Mouse (Mus musculus) intestine, postnatal 0 days (tissue): ENCODE measurements around the gene Ugt1a10. TPM values are rescaled to one million over a fixed set of nuclear protein-coding genes. Genes with fewer than 3 reads are reported as not detected.

Experiments
- ATAC-seq: fragments of 200-750 bp; cut with Nextera tagmentation; 2 replicates; pipeline ENCODE4 v1.8.0; 2017; ENCODE audit warnings: mild to moderate bottlenecking, moderate TSS enrichment, moderate library complexity
- H3K27ac ChIP-seq: fragments of 300-500 bp; sonication (generic); 2 replicates; pipeline ENCODE4 v1.5.1; 2014; ENCODE audit warnings: mild to moderate bottlenecking, low read depth, low read length, moderate library complexity
- H3K27me3 ChIP-seq: fragments of 300-500 bp; sonication (generic); replicated peaks from 2 replicates; pipeline ENCODE4 v1.6.1; 2014; ENCODE audit warnings: low read length, mixed read lengths; ENCODE audit not compliant: control insufficient read depth, insufficient read depth
- H3K36me3 ChIP-seq: fragments of 300-500 bp; sonication (generic); 2 replicates; pipeline ENCODE4 v1.6.1; 2014; ENCODE audit warnings: mild to moderate bottlenecking, moderate library complexity; ENCODE audit not compliant: control insufficient read depth, insufficient read depth
- H3K4me1 ChIP-seq: fragments of 300-500 bp; sonication (generic); replicated peaks from 2 replicates; pipeline ENCODE4 v1.6.1; 2014; ENCODE audit warnings: antibody characterized with exemption, low read length, mixed read lengths; ENCODE audit not compliant: control insufficient read depth, insufficient read depth
- H3K4me2 ChIP-seq: fragments of 300-500 bp; sonication (generic); replicated peaks from 2 replicates; pipeline ENCODE4 v1.6.1; 2014; ENCODE audit warnings: low read depth, mild to moderate bottlenecking, moderate library complexity
- H3K4me3 ChIP-seq: fragments of 300-500 bp; sonication (generic); 2 replicates; pipeline ENCODE4 v1.5.1; 2014; ENCODE audit warnings: low read depth, low read length
- H3K9ac ChIP-seq: fragments of 300-500 bp; sonication (generic); 2 replicates; pipeline ENCODE4 v1.6.1; 2014; ENCODE audit warnings: mild to moderate bottlenecking, low read depth, low read length
- H3K9me3 ChIP-seq: fragments of 300-500 bp; sonication (generic); 2 replicates; pipeline ENCODE4 v1.6.1; 2016; ENCODE audit warnings: mixed run types; ENCODE audit not compliant: control insufficient read depth
- CTCF ChIP-seq: sonication (generic); IDR thresholded peaks from 2 replicates; pipeline ENCODE4 v1.5.1; 2016; ENCODE audit warnings: low read depth, mild to moderate bottlenecking, control low read depth, antibody characterized with exemption, moderate library complexity
- WGBS: fragments of 180-500 bp; shearing (Covaris S2); extraction: QIAGEN DNeasy Blood & Tissue Kit; methylation state at CpG from one replicate; pipeline ENCODE4 v1.1.7; 2014; 5-methylcytosine and 5-hydroxymethylcytosine counted together
- polyA plus RNA-seq: library from polyadenylated mRNA; unstranded; fragments of >200 nt; fragmentation: Nextera tagmentation; extraction: Ambion mirVana; gene quantifications from 2 replicates; pipeline ENCODE4 v1.2.1, GENCODE M21; 2015

The Ugt1a10 gene
- polyA plus RNA-seq, 1 experiment from 2014 or later, result 0.05 TPM

DNA sequence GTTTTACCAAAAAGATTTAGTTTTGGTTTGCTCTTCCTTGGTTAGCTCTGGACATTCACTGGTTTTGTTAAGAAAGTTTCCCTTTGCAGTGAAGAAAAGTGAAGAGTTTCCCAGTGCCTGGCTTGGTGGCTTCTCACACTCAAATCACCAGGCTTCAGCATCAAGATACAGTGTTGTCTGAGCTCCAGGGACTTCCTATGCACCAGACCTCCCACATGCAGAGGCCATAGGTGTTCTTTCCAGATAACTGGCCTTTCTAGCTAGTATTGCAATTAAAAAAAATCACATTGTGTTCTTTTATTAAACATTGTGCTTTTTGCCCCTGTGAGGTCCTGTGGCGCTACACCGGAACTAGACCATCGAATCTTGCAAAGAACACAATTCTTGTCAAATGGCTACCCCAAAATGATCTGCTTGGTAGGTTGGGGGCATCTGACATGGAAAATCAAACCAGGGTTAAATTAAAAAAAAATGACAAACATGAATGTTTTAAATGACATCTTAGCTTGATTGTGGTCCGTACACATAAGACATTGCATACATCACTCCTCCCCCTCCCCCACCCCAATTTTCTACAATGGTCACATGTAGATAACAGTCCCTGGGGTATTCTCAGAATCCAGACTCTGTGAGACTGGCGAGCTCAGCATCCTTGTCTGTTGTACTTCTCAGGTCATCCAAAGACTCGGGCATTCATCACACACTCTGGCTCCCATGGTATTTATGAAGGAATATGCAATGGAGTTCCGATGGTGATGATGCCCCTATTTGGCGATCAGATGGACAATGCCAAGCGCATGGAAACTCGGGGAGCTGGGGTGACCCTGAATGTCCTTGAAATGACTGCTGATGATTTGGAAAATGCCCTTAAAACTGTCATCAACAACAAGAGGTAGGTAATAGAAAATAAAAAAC, 160.5 kb downstream of the Ugt1a10 start:
- no peak for ATAC-seq
- Histone ChIP-seq H3K4me3 (no peak overlapping the region), H3K27me3 (no peaks in the 10 kb centered on the region), H3K27ac (no peak overlapping the region), H3K4me2 (no peak overlapping the region), H3K9ac (no peak overlapping the region), H3K9me3 (peaks cover 52% of the 10 kb centered on the region), H3K4me1 (no peaks in the 10 kb centered on the region), H3K36me3 (no peaks in the 10 kb centered on the region)
- TF ChIP-seq CTCF, result no peak
- WGBS, result 70% methylated on average over 10 of the region's 10 CpGs

DNA sequence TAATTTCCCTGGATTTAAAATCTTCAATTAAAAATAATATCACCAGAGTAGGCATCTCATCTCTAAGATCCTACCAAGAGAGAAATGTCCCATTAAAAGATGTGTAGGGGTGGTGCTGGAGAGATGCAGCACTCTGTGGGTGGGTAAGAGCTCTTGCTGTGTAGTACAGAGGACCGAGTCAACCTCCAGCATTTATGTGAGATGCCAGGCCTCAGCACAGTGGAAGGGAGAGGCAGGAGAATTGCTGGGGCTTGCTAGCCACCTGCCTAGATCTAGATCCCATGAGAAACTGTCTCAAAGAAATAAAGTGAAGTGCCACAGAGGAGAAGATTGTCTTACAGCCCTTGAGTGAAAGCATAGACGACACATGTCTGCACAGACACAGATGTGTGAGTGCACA, 161.4 kb downstream of the Ugt1a10 start:
- no peak for ATAC-seq
- Histone ChIP-seq H3K36me3 (no peaks in the 10 kb centered on the region), H3K9ac (no peak overlapping the region), H3K9me3 (peaks cover 50% of the 10 kb centered on the region), H3K4me2 (no peak overlapping the region), H3K4me3 (no peak overlapping the region), H3K27me3 (no peaks in the 10 kb centered on the region), H3K4me1 (no peaks in the 10 kb centered on the region), H3K27ac (no peak overlapping the region)
- no peak for TF ChIP-seq CTCF
- WGBS, result 59% methylated on average over 2 of the region's 2 CpGs

- no peak overlapping the region for H3K4me2 ChIP-seq
- peaks cover 46% of the 10 kb centered on the region for H3K9me3 ChIP-seq
- WGBS, result 61% methylated on average over 2 of the region's 2 CpGs
- no peaks in the 10 kb centered on the region for H3K27me3 ChIP-seq
- H3K36me3 ChIP-seq, result no peaks in the 10 kb centered on the region
- no peak overlapping the region for H3K27ac ChIP-seq
- H3K4me1 ChIP-seq, result no peaks in the 10 kb centered on the region
- no peak for ATAC-seq
- TF ChIP-seq CTCF, result no peak
- no peak overlapping the region for H3K4me3 ChIP-seq
- no peak overlapping the region for H3K9ac ChIP-seq
Measured at GRCm38 (mm10) chr1:88217144-88217543, 162.0 kb downstream of the Ugt1a10 start.

- Histone ChIP-seq H3K9me3 (peaks cover 44% of the 10 kb centered on the region), H3K9ac (no peak overlapping the region), H3K27ac (no peak overlapping the region), H3K4me3 (no peak overlapping the region), H3K4me2 (no peak overlapping the region), H3K27me3 (no peaks in the 10 kb centered on the region), H3K4me1 (no peaks in the 10 kb centered on the region), H3K36me3 (no peaks in the 10 kb centered on the region)
- 37% methylated on average over 3 of the region's 3 CpGs for WGBS
- ATAC-seq, result no peak
- TF ChIP-seq CTCF, result no peak
Measured at GRCm38 (mm10) chr1:88217576-88217975, 162.4 kb downstream of the Ugt1a10 start.

DNA sequence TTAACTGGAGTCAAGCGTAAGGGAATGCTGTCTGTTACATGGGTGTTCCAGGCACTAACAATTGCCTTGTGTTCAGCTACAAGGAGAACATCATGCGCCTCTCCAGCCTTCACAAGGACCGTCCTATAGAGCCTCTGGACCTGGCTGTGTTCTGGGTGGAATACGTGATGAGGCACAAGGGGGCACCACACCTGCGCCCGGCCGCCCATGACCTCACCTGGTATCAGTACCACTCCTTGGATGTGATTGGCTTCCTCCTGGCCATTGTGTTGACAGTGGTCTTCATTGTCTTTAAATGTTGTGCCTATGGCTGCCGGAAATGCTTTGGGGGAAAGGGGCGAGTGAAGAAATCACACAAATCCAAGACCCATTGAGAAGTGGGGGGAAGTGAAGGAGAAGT, 162.9 kb downstream of the Ugt1a10 start:
- Histone ChIP-seq H3K4me1 (no peaks in the 10 kb centered on the region), H3K4me3 (no peak overlapping the region), H3K27ac (no peak overlapping the region), H3K9ac (no peak overlapping the region), H3K27me3 (no peaks in the 10 kb centered on the region), H3K4me2 (no peak overlapping the region), H3K36me3 (no peaks in the 10 kb centered on the region), H3K9me3 (peaks cover 39% of the 10 kb centered on the region)
- no peak for TF ChIP-seq CTCF
- WGBS, result 73% methylated on average over 9 of the region's 9 CpGs
- ATAC-seq, result no peak

DNA sequence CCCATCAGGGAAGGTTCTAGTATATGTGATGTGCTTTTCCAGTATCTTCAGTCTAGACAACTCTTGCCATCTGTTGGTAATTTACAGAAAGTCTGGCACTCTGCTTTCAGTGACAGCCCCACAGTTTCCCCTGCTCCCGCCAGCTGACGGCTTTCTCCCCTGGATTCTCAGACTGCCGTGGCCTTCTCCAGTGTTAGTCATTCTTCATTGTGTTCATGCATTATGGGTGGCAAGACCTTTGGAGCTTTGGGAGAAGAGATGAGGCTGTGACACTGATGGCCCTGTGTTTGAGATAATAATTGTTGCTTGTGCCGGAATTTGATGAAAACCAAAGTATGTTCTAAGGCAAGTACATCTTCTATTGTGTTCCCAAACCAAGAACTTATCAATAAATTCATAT, 163.4 kb downstream of the Ugt1a10 start:
- Histone ChIP-seq H3K4me2 (no peak overlapping the region), H3K36me3 (no peaks in the 10 kb centered on the region), H3K4me3 (no peak overlapping the region), H3K9me3 (peaks cover 35% of the 10 kb centered on the region), H3K27ac (no peak overlapping the region), H3K27me3 (no peaks in the 10 kb centered on the region), H3K4me1 (no peaks in the 10 kb centered on the region), H3K9ac (no peak overlapping the region)
- TF ChIP-seq CTCF, result no peak
- no peak for ATAC-seq
- 52% methylated on average over 4 of the region's 4 CpGs for WGBS
